Mouse (Mus musculus) hindbrain, postnatal 0 days (tissue): ENCODE data around the gene Leo1. TPM values are rescaled to one million over a fixed set of nuclear protein-coding genes. Genes with fewer than 3 reads are reported as not detected.
A peak's percentile ranks its signal among the peaks of the same experiment; 100 is the strongest.

Experiments
- ATAC-seq: fragments of 200-750 bp; cut with Nextera tagmentation; 2 replicates; pipeline ENCODE4 v1.8.0; 2017; ENCODE audit warnings: mild to moderate bottlenecking, moderate TSS enrichment, moderate library complexity
- DNase-seq: peaks from one replicate; pipeline ENCODE4 v3.0.0-alpha.2; 2015; ENCODE audit warnings: low spot score
- H3K27ac ChIP-seq: fragments of 300-500 bp; sonication (generic); 2 replicates; pipeline ENCODE4 v1.5.1; 2014; ENCODE audit warnings: mild to moderate bottlenecking
- H3K27me3 ChIP-seq: fragments of 300-500 bp; sonication (generic); 2 replicates; pipeline ENCODE4 v1.6.1; 2014; ENCODE audit warnings: low read length, mixed read lengths; ENCODE audit not compliant: insufficient read depth
- H3K36me3 ChIP-seq: fragments of 300-500 bp; sonication (generic); 2 replicates; pipeline ENCODE4 v1.6.1; 2014; ENCODE audit warnings: low read length, mixed read lengths; ENCODE audit not compliant: insufficient read depth
- H3K4me1 ChIP-seq: fragments of 300-500 bp; sonication (generic); 2 replicates; pipeline ENCODE4 v1.6.1; 2014; ENCODE audit warnings: antibody characterized with exemption, low read length, mixed read lengths; ENCODE audit not compliant: insufficient read depth
- H3K4me2 ChIP-seq: fragments of 300-500 bp; sonication (generic); 2 replicates; pipeline ENCODE4 v1.6.1; 2014; ENCODE audit warnings: low read depth, mild to moderate bottlenecking, low read length, moderate library complexity, mixed read lengths
- H3K4me3 ChIP-seq: fragments of 300-500 bp; sonication (generic); 2 replicates; pipeline ENCODE4 v1.5.1; 2014; ENCODE audit warnings: low read length
- H3K9ac ChIP-seq: fragments of 300-500 bp; sonication (generic); replicated peaks from 2 replicates; pipeline ENCODE4 v1.6.1; 2014; ENCODE audit warnings: mild to moderate bottlenecking, low read length, moderate library complexity, mixed read lengths
- H3K9me3 ChIP-seq: fragments of 300-500 bp; sonication (generic); 2 replicates; pipeline ENCODE4 v1.6.1; 2016; ENCODE audit warnings: low read length, mixed read lengths
- CTCF ChIP-seq: IDR thresholded peaks from 2 replicates; pipeline ENCODE4 v1.5.1; 2016; ENCODE audit warnings: antibody characterized with exemption, control low read depth, low read depth
- WGBS: fragments of 180-500 bp; shearing (Covaris S2); extraction: QIAGEN DNeasy Blood & Tissue Kit; methylation state at CpG from one replicate; pipeline ENCODE4 v1.1.7; 2014; 5-methylcytosine and 5-hydroxymethylcytosine counted together
- polyA plus RNA-seq: library from polyadenylated mRNA; unstranded; fragments of >200 nt; fragmentation: Nextera tagmentation; extraction: Ambion mirVana; gene quantifications from 2 replicates; pipeline ENCODE4 v1.2.1, GENCODE M21; 2015
- total RNA-seq: library from RNA; depleted of rRNA; stranded (reverse); fragments of >200 nt; gene quantifications from 2 replicates; pipeline ENCODE4 v1.2.3, GENCODE M21; 2014

The Leo1 gene
- total and polyA plus RNA-seq, 2 experiments from 2014 or later: 19.4 to 41.2 TPM

DNA sequence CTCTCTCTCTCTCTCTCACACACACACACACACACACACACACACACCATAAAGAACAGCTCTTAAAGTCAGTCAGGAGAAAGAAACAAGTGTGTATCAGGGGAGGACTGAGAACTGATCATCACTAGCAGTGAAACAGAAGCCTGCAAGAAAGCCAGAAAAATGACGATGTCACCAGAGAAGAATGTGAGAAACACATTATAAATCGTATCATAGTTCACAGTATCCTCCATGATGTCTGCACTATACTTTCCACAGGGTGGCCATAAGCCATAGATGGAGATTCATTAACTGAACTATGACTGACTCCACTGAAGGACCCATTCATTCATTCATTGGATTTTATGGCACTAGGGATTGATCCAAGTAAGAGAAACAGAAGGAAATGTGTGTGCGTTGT, 37.8 kb upstream of the Leo1 start:
- no peak overlapping the region for H3K4me2 ChIP-seq
- no peak for TF ChIP-seq CTCF
- no peak overlapping the region for H3K27ac ChIP-seq
- 0 out of 2 replicates have a peak, but pooled peaks cover 10% of the 10 kb centered on the region for H3K4me1 ChIP-seq
- 72% methylated on average over 3 of the region's 3 CpGs for WGBS
- no peak overlapping the region for H3K4me3 ChIP-seq
- H3K9me3 ChIP-seq: no peaks in the 10 kb centered on the region
- no peak for ATAC-seq
- no peak overlapping the region for H3K9ac ChIP-seq
- DNase-seq: no peak
- H3K27me3 ChIP-seq: no peaks in the 10 kb centered on the region
- H3K36me3 ChIP-seq: no peaks in the 10 kb centered on the region

GRCm38 (mm10) chr9:75406121-75406520, 35.2 kb upstream of the Leo1 start:
- WGBS: 81% methylated on average over 2 of the region's 2 CpGs
- Histone ChIP-seq H3K27ac (no peak overlapping the region), H3K4me1 (0 out of 2 replicates have a peak, but pooled peaks cover 10% of the 10 kb centered on the region), H3K27me3 (no peaks in the 10 kb centered on the region), H3K4me3 (no peak overlapping the region), H3K9me3 (no peaks in the 10 kb centered on the region), H3K36me3 (no peaks in the 10 kb centered on the region), H3K4me2 (no peak overlapping the region), H3K9ac (no peak overlapping the region)
- DNase-seq (no peak), ATAC-seq (no peak)
- no peak for TF ChIP-seq CTCF

DNA sequence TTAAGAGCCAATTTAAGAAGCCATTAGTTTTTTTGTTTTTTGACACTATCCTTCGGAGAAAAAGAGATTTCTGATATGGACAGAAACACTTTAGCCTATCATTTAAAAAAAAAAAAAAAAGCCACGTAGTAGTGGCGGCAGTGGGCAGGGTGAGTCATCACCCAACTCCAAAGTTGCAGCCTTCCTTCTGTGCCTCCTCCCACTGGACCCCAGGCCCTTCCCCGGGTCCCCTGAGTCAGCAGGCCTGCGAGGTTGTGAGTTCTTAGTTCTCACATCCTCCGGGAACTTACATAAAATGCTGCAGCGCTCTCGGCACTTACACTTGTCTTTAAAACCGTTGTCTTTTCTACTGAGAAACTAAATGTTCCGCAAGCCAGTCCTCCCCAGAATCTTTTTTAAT, 33.5 kb upstream of the Leo1 start:
- Histone ChIP-seq H3K9ac (peak overlapping the region; percentile 34; the same call in 1 of the 2 replicates), H3K27me3 (no peaks in the 10 kb centered on the region), H3K4me3 (peak overlapping the region; percentile 86), H3K36me3 (no peaks in the 10 kb centered on the region), H3K9me3 (no peaks in the 10 kb centered on the region), H3K4me2 (peak overlapping the region; percentile 59), H3K4me1 (0 out of 2 replicates have a peak, but pooled peaks cover 10% of the 10 kb centered on the region), H3K27ac (no peak overlapping the region)
- WGBS: 13% methylated on average over 10 of the region's 10 CpGs
- DNase-seq (peak; percentile 21), ATAC-seq (no peak)
- TF ChIP-seq CTCF: no peak

DNA sequence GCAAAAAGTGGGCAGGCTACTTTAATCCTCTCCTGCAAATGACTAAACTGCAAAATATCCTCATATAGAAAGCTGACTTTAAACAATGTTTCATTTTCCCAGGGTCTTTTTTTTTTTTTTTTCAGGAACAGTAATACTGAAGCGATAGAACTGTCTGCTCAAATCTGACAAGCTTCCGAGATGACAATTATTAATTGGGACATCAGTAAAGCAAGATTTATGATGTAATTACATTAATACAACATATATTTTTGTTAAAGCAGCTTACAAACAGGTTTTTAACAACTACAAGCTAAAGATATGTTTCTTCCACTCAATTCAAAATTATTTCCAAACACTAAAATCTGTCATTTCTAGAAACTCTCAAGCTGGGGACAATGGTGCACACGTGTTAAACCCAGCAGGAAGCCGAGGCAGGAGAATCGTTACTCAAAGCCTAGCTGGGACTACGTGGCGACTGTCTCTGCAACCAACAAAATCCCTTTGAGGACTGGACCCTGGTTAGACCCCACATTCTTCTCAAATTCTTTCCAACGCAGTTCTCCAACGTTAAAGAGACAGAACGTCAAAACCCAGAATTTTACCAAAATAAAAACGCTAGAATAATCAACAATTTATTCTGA, 33.0 kb upstream of the Leo1 start:
- Histone ChIP-seq H3K4me3 (peak overlapping the region; percentile 86), H3K36me3 (no peaks in the 10 kb centered on the region), H3K9me3 (no peaks in the 10 kb centered on the region), H3K4me2 (peak overlapping the region; percentile 59), H3K9ac (peak overlapping the region; percentile 91), H3K27ac (no peak overlapping the region), H3K27me3 (no peaks in the 10 kb centered on the region), H3K4me1 (0 out of 2 replicates have a peak, but pooled peaks cover 10% of the 10 kb centered on the region)
- peak; percentile 46 for DNase-seq
- 3% methylated on average over 11 of the region's 11 CpGs for WGBS
- no peak for ATAC-seq
- no peak for TF ChIP-seq CTCF

DNA sequence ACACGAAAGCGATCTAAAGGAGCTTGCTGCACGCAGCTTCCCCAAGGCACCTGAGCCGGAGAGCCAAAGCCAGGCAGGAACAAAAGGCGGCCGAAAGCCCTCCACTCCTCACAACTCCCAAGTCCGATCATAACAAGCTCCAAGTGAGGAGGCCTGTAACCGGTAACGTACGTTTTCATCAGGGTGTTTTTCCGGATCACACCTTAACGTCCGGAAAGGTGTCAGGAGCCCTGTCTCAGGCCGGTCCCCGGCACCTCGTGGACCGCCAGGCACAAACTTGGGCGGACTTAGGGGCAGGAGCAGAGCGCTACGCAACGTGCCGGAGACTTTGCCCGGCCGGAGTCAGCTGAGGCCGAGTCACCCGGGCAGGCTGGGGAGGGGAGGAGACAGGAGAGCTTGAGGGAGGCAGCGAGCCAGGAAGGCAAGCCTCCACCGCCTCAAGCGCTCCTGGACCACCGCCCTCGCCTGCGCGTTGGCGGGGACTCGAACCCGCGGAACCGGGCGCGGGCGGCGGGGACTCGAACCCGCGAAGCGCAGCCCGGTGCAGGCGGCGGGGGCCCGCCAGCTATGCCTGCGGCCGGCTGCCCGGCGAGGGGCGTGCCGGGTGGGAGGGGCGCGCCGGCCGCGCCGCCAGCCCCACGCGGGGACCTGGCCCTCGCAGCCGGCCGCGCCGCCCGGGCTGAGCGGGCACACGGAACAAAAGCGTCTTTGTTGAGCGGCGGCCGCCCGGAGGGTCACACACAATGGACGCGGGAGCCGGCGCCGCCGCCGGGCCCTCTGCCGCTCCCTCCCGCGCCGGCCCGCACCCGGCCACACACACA, 32.1 kb upstream of the Leo1 start:
- H3K9ac ChIP-seq: peak overlapping the region; percentile 91
- WGBS: under 1% methylated on average over 65 of the region's 90 CpGs
- no peak for TF ChIP-seq CTCF

DNA sequence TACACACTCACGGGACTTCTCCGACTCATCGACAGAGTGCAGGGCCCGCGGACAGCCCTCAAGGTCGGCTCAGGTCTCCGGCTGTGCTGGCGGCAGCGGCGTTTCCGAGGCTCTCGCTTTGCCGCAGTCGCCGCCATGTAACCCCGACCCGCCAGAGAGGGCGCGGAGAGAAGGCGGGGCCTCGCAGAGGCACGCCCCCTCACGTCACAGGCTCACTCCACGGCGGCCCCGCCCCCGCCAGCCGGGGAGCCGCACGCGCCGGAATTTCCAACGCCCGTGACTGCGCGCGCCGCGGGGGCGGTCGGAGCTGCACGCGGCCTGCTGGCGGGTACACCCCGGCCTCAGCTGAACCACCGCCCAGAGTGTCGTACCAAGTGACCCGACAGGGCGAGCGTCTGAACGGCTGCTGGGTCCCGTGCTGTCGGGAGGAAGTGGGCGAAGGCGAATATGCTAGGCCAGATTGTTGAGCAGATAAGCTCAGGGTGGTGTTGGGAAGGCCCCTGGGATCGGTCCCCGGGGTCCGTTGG, 31.4 kb upstream of the Leo1 start, which contains the start of gene Mapk6:
TSS of gene Mapk6 (minus strand) at position 154 of the 527 bp plus-strand sequence.
- DNase-seq (peak; percentile 96), ATAC-seq (peak; percentile 97)
- H3K4me1 ChIP-seq: 0 out of 2 replicates have a peak, but pooled peaks cover 10% of the 10 kb centered on the region
- WGBS: under 1% methylated on average over 57 of the region's 58 CpGs
- H3K9ac ChIP-seq: peak within 1 kb of the TSS; percentile 91
- peak within 1 kb of the TSS; percentile 59 for H3K4me2 ChIP-seq
- peak within 1 kb of the TSS; percentile 86 for H3K4me3 ChIP-seq
- H3K27ac ChIP-seq: peak within 1 kb of the TSS; percentile 99
- H3K27me3 ChIP-seq: no peaks in the 10 kb centered on the region
- H3K36me3 ChIP-seq: no peaks in the 10 kb centered on the region
- TF ChIP-seq CTCF: peak; percentile 18; the same call in 1 of the 2 replicates
- H3K9me3 ChIP-seq: no peaks in the 10 kb centered on the region

More for the DNA sequence above, 32.1 kb upstream of the Leo1 start:
- Histone ChIP-seq H3K4me1 (0 out of 2 replicates have a peak, but pooled peaks cover 10% of the 10 kb centered on the region), H3K9me3 (no peaks in the 10 kb centered on the region), H3K4me3 (peak overlapping the region; percentile 86), H3K4me2 (peak overlapping the region; percentile 59), H3K27me3 (no peaks in the 10 kb centered on the region), H3K27ac (peak overlapping the region; percentile 99), H3K36me3 (no peaks in the 10 kb centered on the region)
- peak; percentile 86 for DNase-seq
- peak; percentile 90 for ATAC-seq
